Mouse (Mus musculus) regulatory T cell (primary cell): ENCODE data around the gene Slc8a3.
"Not testable (repeated sequence)": the region's sequence is repeated elsewhere in the genome, so short reads cannot be mapped to it uniquely, and the experiment has no call there.

Source experiments
- in situ Hi-C: fragments of 300-600 bp; cut with MboI, MseI; formaldehyde crosslinking; loops from one replicate; pipeline ENCODE4 v1.15.1; 2025; ENCODE audit warnings: high pct_unique_total_duplicates

The Slc8a3 gene

GRCm38 (mm10) chr12:81332875-81333421, at the start of gene Slc8a3:
Slc8a3 (minus strand) TSS chr12:81333180.
- in situ Hi-C loops = no loop called here

DNA sequence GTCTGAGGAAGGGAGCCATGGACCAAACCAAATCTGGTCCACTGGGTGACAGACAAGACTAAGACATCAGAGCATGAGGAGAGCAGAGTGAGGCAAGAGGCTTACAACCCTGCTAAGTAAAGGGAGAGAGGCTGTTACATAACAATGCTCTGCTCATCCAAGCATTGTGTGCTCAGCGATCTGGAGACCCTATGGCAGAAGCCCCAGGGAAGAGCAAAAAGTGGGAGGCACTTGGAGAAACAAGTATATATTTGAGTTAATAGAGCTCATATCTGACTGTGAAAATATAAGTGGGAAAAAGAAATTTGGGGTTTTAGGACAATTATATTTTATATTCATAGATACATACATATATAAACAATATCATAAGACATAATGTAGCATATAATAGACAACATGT, 46.4 kb upstream of the Slc8a3 start, which contains the start of gene Gm4787:
TSS of gene Gm4787 (minus strand) at position 101 of the 400 bp plus-strand sequence.
- in situ Hi-C loops = not testable (repeated sequence)

GRCm38 (mm10) chr12:81333841-81334240, 861 bp upstream of the Slc8a3 start:
- in situ Hi-C loops = no loop called here

GRCm38 (mm10) chr12:81331937-81332874, 774 bp downstream of the Slc8a3 start:
- in situ Hi-C loops = no loop called here

DNA sequence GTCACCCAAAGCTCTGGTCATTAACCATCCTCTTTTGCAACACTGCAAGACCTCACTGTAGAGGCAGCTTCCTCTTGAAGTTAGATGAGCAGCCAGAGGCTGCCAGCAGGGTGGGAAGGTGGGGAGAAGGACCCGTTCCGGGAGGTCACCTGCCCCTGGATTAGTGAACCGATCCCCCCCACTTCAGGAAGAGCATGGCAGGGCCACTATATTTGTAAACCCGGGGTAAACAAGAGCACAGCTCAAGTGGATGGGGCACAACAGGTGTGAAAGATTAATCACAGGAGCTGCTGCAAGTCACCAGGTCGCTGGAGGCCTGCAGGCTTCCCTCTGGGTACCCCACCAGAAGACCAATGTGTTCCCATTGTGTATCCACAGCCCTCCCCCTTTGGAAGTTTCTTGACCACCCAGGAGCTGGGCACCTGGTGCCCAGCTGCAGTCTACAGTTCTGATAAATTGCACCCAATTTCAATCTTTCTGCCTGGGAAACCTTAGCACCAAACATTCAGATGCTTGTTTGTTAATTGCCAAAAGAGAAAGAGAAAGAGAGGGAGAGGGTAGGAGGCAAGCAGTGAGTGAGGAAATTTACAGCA, 1.8 kb downstream of the Slc8a3 start:
- in situ Hi-C loops = no loop called here

GRCm38 (mm10) chr12:81324991-81325390, 8.0 kb downstream of the Slc8a3 start:
- in situ Hi-C loops = loop anchor here (10.0 kb wide), 1 partner anchor 1400 kb away; no protein-coding TSS in a partner anchor

- in situ Hi-C loops = loop anchor here (10.0 kb wide), 1 partner anchor 1401 kb away; no protein-coding TSS in a partner anchor
Observed at GRCm38 (mm10) chr12:81324116-81324515, 8.9 kb downstream of the Slc8a3 start.

- in situ Hi-C loops = loop anchor here (10.0 kb wide), 1 partner anchor 1404 kb away; no protein-coding TSS in a partner anchor
Observed at GRCm38 (mm10) chr12:81321021-81321420, 12.0 kb downstream of the Slc8a3 start.

- in situ Hi-C loops = no loop called here
Observed at GRCm38 (mm10) chr12:81317811-81318210, 15.2 kb downstream of the Slc8a3 start.

DNA sequence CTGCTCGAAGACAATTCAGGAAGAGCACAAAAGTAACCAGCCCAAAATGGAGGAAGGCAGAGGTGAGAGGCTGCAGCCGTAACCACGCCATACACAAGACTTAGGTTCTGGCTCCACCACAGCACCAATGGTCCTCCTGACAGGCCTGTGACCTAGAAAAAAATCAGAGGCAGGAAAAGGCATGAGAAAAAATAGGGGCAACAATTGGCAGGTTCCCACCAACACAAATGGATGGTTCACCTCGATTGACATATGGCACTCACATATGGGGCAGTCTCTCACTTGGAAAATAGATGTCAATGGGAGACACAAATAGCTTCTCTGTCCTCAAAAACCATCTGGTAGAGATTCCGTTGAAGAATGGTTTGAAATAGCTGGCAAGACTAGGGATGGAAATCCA, 17.0 kb downstream of the Slc8a3 start:
- in situ Hi-C loops = no loop called here

GRCm38 (mm10) chr12:81303626-81304025, 29.4 kb downstream of the Slc8a3 start:
- in situ Hi-C loops = no loop called here

DNA sequence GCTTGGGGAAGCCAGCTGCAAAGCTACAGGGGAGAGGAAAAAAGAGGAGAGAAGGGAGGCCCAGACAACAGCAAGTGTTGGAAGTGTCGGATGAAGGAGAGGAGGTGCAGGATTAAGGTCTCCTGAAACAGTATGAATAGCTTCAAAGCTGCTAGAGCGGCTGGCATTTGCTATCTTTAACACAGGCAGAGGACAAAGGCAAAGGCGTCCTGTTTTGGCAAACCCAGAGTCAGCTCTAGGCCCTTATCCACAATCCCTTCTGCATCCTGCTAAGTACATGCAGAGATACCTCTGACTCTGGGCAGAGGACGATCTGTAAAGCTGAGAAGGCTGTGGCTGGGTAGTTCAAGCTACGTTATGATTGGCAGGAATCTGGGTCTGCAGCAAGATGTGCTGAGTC, 38.4 kb downstream of the Slc8a3 start:
- in situ Hi-C loops = no loop called here

- in situ Hi-C loops = no loop called here
Observed at GRCm38 (mm10) chr12:81278031-81278430, 54.9 kb downstream of the Slc8a3 start.

- in situ Hi-C loops = no loop called here
Observed at GRCm38 (mm10) chr12:81274616-81275015, 58.4 kb downstream of the Slc8a3 start.

DNA sequence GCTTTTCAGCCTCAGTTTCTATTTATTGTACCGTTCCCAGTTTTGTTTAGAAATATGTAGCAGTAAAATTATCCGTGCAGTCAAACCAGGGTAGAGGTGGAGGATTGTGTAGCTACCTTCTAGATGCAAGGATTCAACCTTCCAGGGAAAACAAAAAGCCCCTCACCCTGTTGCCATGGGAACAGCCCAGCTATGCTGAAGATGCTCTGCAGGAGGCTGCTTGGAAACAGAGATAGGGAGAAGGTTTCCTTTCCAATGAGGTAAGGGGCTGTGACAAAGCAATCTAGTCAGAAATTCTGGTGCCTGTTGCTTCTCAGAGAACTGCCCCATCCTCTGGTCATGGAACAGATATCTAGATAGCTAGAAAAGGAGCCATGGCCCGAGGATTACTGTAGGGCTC, 59.6 kb downstream of the Slc8a3 start:
- in situ Hi-C loops = no loop called here

DNA sequence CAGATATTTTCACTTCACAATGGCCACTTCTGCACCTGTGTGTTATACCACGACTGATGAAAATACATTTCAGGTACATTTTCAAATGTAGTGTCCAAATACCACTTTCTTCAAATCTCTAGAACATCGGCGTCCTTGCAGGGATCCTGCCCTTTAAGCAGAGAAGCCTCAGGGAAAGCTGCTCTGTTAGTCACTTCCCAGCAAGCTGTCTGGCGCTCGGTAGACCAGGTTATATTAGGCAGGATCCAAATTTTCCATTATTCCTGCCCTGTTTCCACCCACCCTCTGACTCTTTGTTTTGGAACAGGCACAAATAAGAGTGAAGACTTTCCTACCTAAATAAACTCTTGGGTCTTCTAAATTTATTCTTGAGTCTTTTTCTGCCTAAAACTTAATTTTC, 63.7 kb downstream of the Slc8a3 start:
- in situ Hi-C loops = no loop called here

GRCm38 (mm10) chr12:81262821-81263220, 70.2 kb downstream of the Slc8a3 start:
- in situ Hi-C loops = no loop called here

DNA sequence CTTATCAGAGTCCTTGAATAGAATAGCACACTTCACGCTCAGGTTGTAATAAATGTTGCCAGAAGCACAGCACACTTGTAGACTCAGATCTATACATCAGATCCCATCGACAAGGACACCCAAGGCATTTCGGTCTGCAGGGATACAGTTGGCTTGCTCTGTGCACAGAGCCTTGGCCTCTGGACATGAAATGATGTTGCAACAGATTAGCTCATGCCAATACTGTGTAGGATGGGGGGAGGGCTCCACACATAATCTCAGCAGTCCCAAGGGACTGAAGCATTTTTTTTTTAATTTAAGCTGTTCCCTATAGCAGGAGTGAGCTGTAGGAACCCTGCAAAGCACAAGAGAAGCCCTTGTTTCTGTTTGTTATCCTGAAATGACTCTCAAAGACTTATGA, 74.8 kb downstream of the Slc8a3 start:
- in situ Hi-C loops = no loop called here

- in situ Hi-C loops = no loop called here
Observed at GRCm38 (mm10) chr12:81245411-81245810, 87.6 kb downstream of the Slc8a3 start.

- in situ Hi-C loops = no loop called here
Observed at GRCm38 (mm10) chr12:81244954-81245353, 88.0 kb downstream of the Slc8a3 start.

DNA sequence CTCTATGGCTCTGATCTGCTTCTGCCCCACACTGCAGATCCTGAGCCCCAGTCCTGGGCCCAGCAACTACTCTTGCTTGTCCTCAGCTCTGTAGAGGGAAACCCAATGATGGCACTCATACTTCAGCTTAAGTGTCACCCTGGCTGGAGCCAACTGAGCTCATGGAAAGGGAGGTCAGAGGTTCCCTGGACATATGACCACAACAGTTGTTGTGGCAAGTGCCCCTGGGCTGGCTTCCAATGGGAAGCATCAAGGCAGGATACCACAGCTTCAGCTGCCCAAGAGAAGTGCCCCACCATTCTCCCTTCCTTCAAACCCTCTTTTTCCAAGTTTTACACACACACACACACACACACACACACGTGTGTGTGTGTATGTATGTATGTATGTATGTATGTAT, 88.5 kb downstream of the Slc8a3 start:
- in situ Hi-C loops = no loop called here

DNA sequence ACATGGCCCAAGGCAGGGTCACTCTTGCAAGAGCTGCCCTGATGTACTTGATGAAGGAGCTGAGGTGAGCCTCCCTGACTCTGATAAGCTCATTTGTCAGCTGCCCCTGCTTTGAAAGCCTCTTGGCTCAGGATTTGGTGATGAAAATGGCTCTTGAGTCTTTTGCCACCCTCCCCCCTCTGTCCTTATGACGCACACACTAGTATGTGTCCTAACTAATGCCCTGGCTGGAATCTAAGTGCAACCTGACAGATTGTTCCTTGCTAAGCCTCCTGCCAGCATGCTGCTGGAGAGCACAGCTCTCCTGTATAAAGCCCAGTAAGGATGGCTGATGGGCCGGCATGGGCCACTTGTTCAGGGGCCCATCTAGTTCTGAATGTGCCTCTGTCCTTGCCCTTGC, 91.3 kb downstream of the Slc8a3 start:
- in situ Hi-C loops = no loop called here
